Mouse (Mus musculus): ENCODE results near the gene Hoxb4. TPM values are rescaled to one million over a fixed set of nuclear protein-coding genes. Genes with fewer than 3 reads are reported as not detected.

The Hoxb4 gene
- total RNA-seq, 2 experiments from 2014 or later: 0.16 to 0.31 TPM

Small RNA genes lying within 50 kb of the gene (microRNA-seq; reads per million reads assigned to microRNA genes)
- gene Mir10a: 4,207 reads per million, percentile 91 among the genes with 10 or more reads in this experiment

Other genes starting within 250 kb of the Hoxb4 start
- 1,000 to 10,000 TPM; 1,436 to 1,539 TPM for gene Atp5g1, start 242.6 kb upstream of the Hoxb4 start, total RNA-seq (2021)
- gene Calcoco2, start 206.3 kb upstream of the Hoxb4 start, total RNA-seq (2021): not detected
- not detected for gene Ttll6, start 184.5 kb upstream of the Hoxb4 start, total RNA-seq (2021)
- not detected for gene Hoxb13, start 124.0 kb upstream of the Hoxb4 start, total RNA-seq (2021)
- gene Hoxb9, start 46.8 kb upstream of the Hoxb4 start, total RNA-seq (2021): under 1 TPM; 0.09 TPM
- under 1 TPM in 1 of 2 experiments, not detected in 1; 0.09 TPM for gene Hoxb8, start 36.4 kb upstream of the Hoxb4 start, total RNA-seq (2021)
- under 1 TPM; 0.41 to 0.81 TPM for gene Hoxb7, start 31.6 kb upstream of the Hoxb4 start, total RNA-seq (2021)
- under 1 TPM; 0.38 to 0.39 TPM for gene Hoxb6, start 25.8 kb upstream of the Hoxb4 start, total RNA-seq (2021)
- under 1 TPM; 0.09 to 0.14 TPM for gene Hoxb5, start 14.9 kb upstream of the Hoxb4 start, total RNA-seq (2021)
- under 1 TPM; 0.21 to 0.39 TPM for gene Hoxb3, start 5.1 kb downstream of the Hoxb4 start, total RNA-seq (2021)
- gene Hoxb2, start 32.3 kb downstream of the Hoxb4 start, total RNA-seq (2021): not detected
- gene Hoxb1, start 47.5 kb downstream of the Hoxb4 start, total RNA-seq (2021): not detected
- gene Skap1, start 146.3 kb downstream of the Hoxb4 start, total RNA-seq (2021): not detected